Mouse (Mus musculus): Measurements from ENCODE around the gene Frrs1l.

Gene Frrs1l

GRCm38 (mm10) chr4:56912382-56913001 lies 77.7 kb downstream of the Frrs1l start:
- DNase-seq: no peak

- DNase-seq: no peak
Measured at GRCm38 (mm10) chr4:56909568-56909967, 80.6 kb downstream of the Frrs1l start.

- no peak for DNase-seq
Measured at GRCm38 (mm10) chr4:56907671-56908070, 82.5 kb downstream of the Frrs1l start.

All from thymus, postnatal 4 days (tissue).